Mouse (Mus musculus) MEL (cell line): Measurements from ENCODE around the gene Klhl3. TPM values are rescaled to one million over a fixed set of nuclear protein-coding genes. Genes with fewer than 3 reads are reported as not detected.

ENCODE experiments used
- DNase-seq: peaks from one replicate; pipeline ENCODE4 v3.0.0; 2011; ENCODE audit warnings: low read depth, low spot score
- H3K27ac ChIP-seq: 2 replicates; pipeline ENCODE4 v1.5.1; 2012; ENCODE audit warnings: low read depth, mild to moderate bottlenecking, control low read depth, low read length, moderate library complexity; ENCODE audit not compliant: control insufficient read depth
- H3K27me3 ChIP-seq, 2 experiments: fragments of 150-350 bp in 1 of 2; sonication (generic) in 1 of 2; 2 replicates each; pipeline ENCODE4 v1.6.1; 2012; ENCODE audit warnings: low read length in 2 of 2, mild to moderate bottlenecking in 2 of 2, improper control_type of control experiment in 1 of 2, moderate library complexity in 1 of 2; ENCODE audit not compliant: insufficient read depth in 2 of 2, control insufficient read depth in 1 of 2
- H3K36me3 ChIP-seq, 2 experiments: 2 replicates each; pipeline ENCODE4 v1.6.1; 2012 to 2014; ENCODE audit warnings: low read length in 2 of 2, improper control_type of control experiment in 1 of 2, inconsistent platforms in 1 of 2, mild to moderate bottlenecking in 1 of 2; ENCODE audit not compliant: insufficient read depth in 2 of 2, control insufficient read depth in 1 of 2
- H3K4me1 ChIP-seq, 2 experiments: fragments of 150-350 bp in 1 of 2; sonication (generic) in 1 of 2; 2 replicates each; pipeline ENCODE4 v1.6.1; 2012; ENCODE audit warnings: low read length in 2 of 2, improper control_type of control experiment in 1 of 2, mild to moderate bottlenecking in 1 of 2; ENCODE audit not compliant: insufficient read depth in 2 of 2, control insufficient read depth in 1 of 2
- H3K4me3 ChIP-seq, 2 experiments: fragments of 150-350 bp in 1 of 2; sonication (generic) in 1 of 2; 2 replicates each; pipeline ENCODE4 v1.5.1; 2012; ENCODE audit warnings: low read depth in 2 of 2, low read length in 2 of 2, mild to moderate bottlenecking in 2 of 2, moderate library complexity in 2 of 2, control low read depth in 1 of 2, improper control_type of control experiment in 1 of 2; ENCODE audit not compliant: control insufficient read depth in 1 of 2, insufficient read depth in 1 of 2
- H3K79me2 ChIP-seq: 2 replicates; pipeline ENCODE4 v1.6.1; 2012; ENCODE audit warnings: mild to moderate bottlenecking, low read length, moderate library complexity; ENCODE audit not compliant: control insufficient read depth, poor library complexity, insufficient read depth
- H3K9ac ChIP-seq: 2 replicates; pipeline ENCODE4 v1.6.1; 2012; ENCODE audit warnings: low read depth, mild to moderate bottlenecking, control low read depth, low read length, moderate library complexity; ENCODE audit not compliant: control insufficient read depth, poor library complexity, severe bottlenecking
- H3K9me3 ChIP-seq: fragments of 150-350 bp; sonication (generic); replicated peaks from 2 replicates; pipeline ENCODE4 v1.6.1; 2012; ENCODE audit warnings: mild to moderate bottlenecking, low read length, improper control_type of control experiment, moderate library complexity; ENCODE audit not compliant: insufficient read depth
- CTCF ChIP-seq, 3 experiments: IDR thresholded peaks in 2 of 3; conservative IDR thresholded peaks in 1 of 3; 2 replicates each; pipeline ENCODE4 v1.5.1; 2011 to 2012; ENCODE audit warnings: low read length in 3 of 3, low read depth in 2 of 3, mild to moderate bottlenecking in 2 of 3, improper control_type of control experiment in 1 of 3, inconsistent platforms in 1 of 3, mixed read lengths in 1 of 3, moderate library complexity in 1 of 3; ENCODE audit not compliant: control insufficient read depth in 1 of 3, insufficient read depth in 1 of 3, poor library complexity in 1 of 3, severe bottlenecking in 1 of 3
- E2F4 ChIP-seq: IDR thresholded peaks from 2 replicates; pipeline ENCODE4 v1.6.1; 2011; ENCODE audit warnings: low read depth, low read length, improper control_type of control experiment, borderline replicate concordance
- ELF1 ChIP-seq: IDR thresholded peaks from 2 replicates; pipeline ENCODE4 v1.6.1; 2014; ENCODE audit warnings: low read depth, mild to moderate bottlenecking, inconsistent platforms, low read length, improper control_type of control experiment, moderate library complexity
- EP300 ChIP-seq, 2 experiments: IDR thresholded peaks; 2 replicates each; pipeline ENCODE4 v1.6.1; 2011; ENCODE audit warnings: improper control_type of control experiment in 2 of 2, low read length in 2 of 2, low read depth in 1 of 2, mild to moderate bottlenecking in 1 of 2
- ETS1 ChIP-seq: IDR thresholded peaks from 2 replicates; pipeline ENCODE4 v1.6.1; 2012; ENCODE audit warnings: low read depth, mild to moderate bottlenecking, inconsistent platforms, low read length, improper control_type of control experiment, moderate library complexity
- HCFC1 ChIP-seq: IDR thresholded peaks from 2 replicates; pipeline ENCODE4 v1.6.1; 2012; ENCODE audit warnings: low read depth, mild to moderate bottlenecking, inconsistent platforms, low read length, improper control_type of control experiment, moderate library complexity
- JUND ChIP-seq: IDR thresholded peaks from 2 replicates; pipeline ENCODE4 v1.6.1; 2011; ENCODE audit warnings: low read depth, mild to moderate bottlenecking, improper control_type of control experiment, low read length
- KAT2A ChIP-seq: conservative IDR thresholded peaks from 2 replicates; pipeline ENCODE4 v1.6.1; 2012; ENCODE audit warnings: low read depth, low read length, improper control_type of control experiment, inconsistent platforms
- MAFK ChIP-seq: IDR thresholded peaks from 2 replicates; pipeline ENCODE4 v1.6.1; 2011; ENCODE audit warnings: low read depth, mild to moderate bottlenecking, low read length, improper control_type of control experiment, borderline replicate concordance
- MAX ChIP-seq: IDR thresholded peaks from 2 replicates; pipeline ENCODE4 v1.6.1; 2011; ENCODE audit warnings: low read length, improper control_type of control experiment
- MAZ ChIP-seq: IDR thresholded peaks from 2 replicates; pipeline ENCODE4 v1.6.1; 2012; ENCODE audit warnings: low read depth, mild to moderate bottlenecking, inconsistent platforms, low read length, improper control_type of control experiment
- MXI1 ChIP-seq: IDR thresholded peaks from 2 replicates; pipeline ENCODE4 v1.6.1; 2011; ENCODE audit warnings: mild to moderate bottlenecking, low read depth, low read length, improper control_type of control experiment
- MYB ChIP-seq: IDR thresholded peaks from 2 replicates; pipeline ENCODE4 v1.6.1; 2011; ENCODE audit warnings: mild to moderate bottlenecking, low read depth, low read length, improper control_type of control experiment
- MYC ChIP-seq: IDR thresholded peaks from 2 replicates; pipeline ENCODE4 v1.6.1; 2011; ENCODE audit warnings: low read depth, mild to moderate bottlenecking, low read length, improper control_type of control experiment, moderate library complexity
- NELFE ChIP-seq: IDR thresholded peaks from 2 replicates; pipeline ENCODE4 v1.6.1; 2011; ENCODE audit warnings: low read depth, low read length, improper control_type of control experiment
- NRF1 ChIP-seq: IDR thresholded peaks from 2 replicates; pipeline ENCODE4 v1.6.1; 2014; ENCODE audit warnings: low read depth, mild to moderate bottlenecking, inconsistent platforms, low read length, improper control_type of control experiment, moderate library complexity; ENCODE audit not compliant: poor library complexity, insufficient read depth, severe bottlenecking
- POLR2A ChIP-seq, 2 experiments: IDR thresholded peaks; 2 replicates each; pipeline ENCODE4 v1.6.1; 2011 to 2012; ENCODE audit warnings: low read length in 2 of 2, mild to moderate bottlenecking in 2 of 2, control low read depth in 1 of 2, improper control_type of control experiment in 1 of 2, low read depth in 1 of 2, moderate library complexity in 1 of 2; ENCODE audit not compliant: control insufficient read depth in 1 of 2, insufficient read depth in 1 of 2, poor library complexity in 1 of 2
- POLR2AphosphoS5 ChIP-seq: IDR thresholded peaks from 2 replicates; pipeline ENCODE4 v1.6.1; 2012; ENCODE audit warnings: low read depth, borderline replicate concordance, mild to moderate bottlenecking, inconsistent platforms, low read length, moderate library complexity, mixed read lengths
- RAD21 ChIP-seq: IDR thresholded peaks from 2 replicates; pipeline ENCODE4 v1.6.1; 2011; ENCODE audit warnings: mild to moderate bottlenecking, low read depth, low read length, improper control_type of control experiment
- SIN3A ChIP-seq: IDR thresholded peaks from 2 replicates; pipeline ENCODE4 v1.6.1; 2012; ENCODE audit warnings: low read length, improper control_type of control experiment, inconsistent platforms
- SMC3 ChIP-seq: IDR thresholded peaks from 2 replicates; pipeline ENCODE4 v1.6.1; 2011; ENCODE audit warnings: low read depth, low read length, improper control_type of control experiment
- TBP ChIP-seq: IDR thresholded peaks from 2 replicates; pipeline ENCODE4 v1.8.0; 2011; ENCODE audit warnings: low read depth, low read length, improper control_type of control experiment
- UBTF ChIP-seq: IDR thresholded peaks from 2 replicates; pipeline ENCODE4 v1.6.1; 2012; ENCODE audit warnings: low read depth, mild to moderate bottlenecking, inconsistent platforms, low read length, improper control_type of control experiment, moderate library complexity, borderline replicate concordance; ENCODE audit not compliant: insufficient read depth
- USF2 ChIP-seq, 2 experiments: IDR thresholded peaks; 2 replicates each; pipeline ENCODE4 v1.6.1; 2011 to 2012; ENCODE audit warnings: improper control_type of control experiment in 2 of 2, low read length in 2 of 2, borderline replicate concordance in 1 of 2, inconsistent platforms in 1 of 2, low read depth in 1 of 2, mild to moderate bottlenecking in 1 of 2; ENCODE audit not compliant: insufficient read depth in 1 of 2
- ZC3H11A ChIP-seq: IDR thresholded peaks from 2 replicates; pipeline ENCODE4 v1.6.1; 2012; ENCODE audit warnings: low read depth, mild to moderate bottlenecking, inconsistent platforms, low read length, improper control_type of control experiment
- ZNF384 ChIP-seq: IDR thresholded peaks from 2 replicates; pipeline ENCODE4 v1.6.1; 2012; ENCODE audit warnings: low read depth, mild to moderate bottlenecking, inconsistent platforms, low read length, improper control_type of control experiment
- polyA plus RNA-seq, 2 experiments: library from polyadenylated mRNA; stranded (reverse) in 1 of 2; unstranded in 1 of 2; fragments of >175 nt in 1 of 2; fragments of >200 nt in 1 of 2; gene quantifications; 2 replicates each; pipeline versions ENCODE4 v1.2.1 to v1.2.4; 2012; ENCODE audit warnings: low replicate concordance in 2 of 2, low read depth in 1 of 2; ENCODE audit not compliant: insufficient read length in 2 of 2, insufficient read depth in 1 of 2, missing spikeins in 1 of 2
- total RNA-seq: library from RNA; depleted of rRNA; stranded (reverse); fragments of 300-350 nt; gene quantifications from 2 replicates; pipeline ENCODE4 v1.2.3, GENCODE M21; 2012

Gene Klhl3
- total and polyA plus RNA-seq, 3 experiments, result 0.01 TPM; not detected in 2

DNA sequence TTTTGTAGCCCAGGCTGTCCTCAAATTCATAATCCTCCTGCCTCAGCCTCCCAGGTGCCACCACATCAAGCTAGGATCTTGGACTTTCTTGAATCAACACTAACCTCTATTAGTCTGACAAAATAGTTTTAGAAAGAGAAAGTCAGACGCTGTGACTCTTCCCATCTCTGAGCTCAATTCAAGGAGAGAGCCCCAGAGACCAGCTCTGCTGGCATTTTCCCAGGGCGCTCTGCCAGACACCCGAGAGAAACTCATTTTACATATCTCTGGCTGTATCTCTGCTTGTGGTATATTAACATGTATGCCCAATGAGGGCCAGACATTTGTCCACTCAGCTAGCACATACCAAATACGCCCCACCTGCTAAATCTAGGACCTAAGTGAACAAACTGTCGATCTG, 35.0 kb downstream of the Klhl3 start:
- H3K9ac ChIP-seq, result no peak overlapping the region
- no peak for DNase-seq
- no peaks in the 10 kb centered on the region for H3K4me1 ChIP-seq
- H3K36me3 ChIP-seq, result no peaks in the 10 kb centered on the region
- no peaks in the 10 kb centered on the region for H3K9me3 ChIP-seq
- H3K27ac ChIP-seq, result no peak overlapping the region
- no peaks in the 10 kb centered on the region for H3K79me2 ChIP-seq
- H3K27me3 ChIP-seq, result no peaks in the 10 kb centered on the region; a peak in 1 of 4 replicates
- H3K4me3 ChIP-seq, result no peak overlapping the region
- no peak for TF ChIP-seq JUND
- TF ChIP-seq CTCF (IDR thresholded peaks at IDR 0.05 in 2 of 3, conservative IDR thresholded peaks at IDR 0.05 in 1 of 3; ENCODE audit: control insufficient read depth in 1 of 3, insufficient read depth in 1 of 3, low read depth in 2 of 3, low read length in 3 of 3, poor library complexity in 1 of 3, severe bottlenecking in 1 of 3), result no peak
- TF ChIP-seq KAT2A, result no peak
- no peak for TF ChIP-seq MAZ
- TF ChIP-seq ETS1, result no peak
- no peak for TF ChIP-seq EP300 (IDR thresholded peaks at IDR 0.05; ENCODE audit: low read depth in 1 of 2, low read length in 2 of 2)
- TF ChIP-seq MAX, result no peak
- no peak for TF ChIP-seq SMC3
- TF ChIP-seq MAFK, result no peak
- TF ChIP-seq ELF1, result no peak
- TF ChIP-seq POLR2AphosphoS5, result no peak
- TF ChIP-seq MYB, result no peak
- TF ChIP-seq POLR2A (IDR thresholded peaks at IDR 0.05; ENCODE audit: control insufficient read depth in 1 of 2, insufficient read depth in 1 of 2, low read depth in 1 of 2, low read length in 2 of 2, poor library complexity in 1 of 2), result no peak
- no peak for TF ChIP-seq USF2 (IDR thresholded peaks at IDR 0.05; ENCODE audit: borderline replicate concordance in 1 of 2, insufficient read depth in 1 of 2, low read depth in 1 of 2, low read length in 2 of 2)
- TF ChIP-seq UBTF, result no peak
- TF ChIP-seq NRF1, result no peak
- TF ChIP-seq ZNF384, result no peak
- no peak for TF ChIP-seq ZC3H11A

DNA sequence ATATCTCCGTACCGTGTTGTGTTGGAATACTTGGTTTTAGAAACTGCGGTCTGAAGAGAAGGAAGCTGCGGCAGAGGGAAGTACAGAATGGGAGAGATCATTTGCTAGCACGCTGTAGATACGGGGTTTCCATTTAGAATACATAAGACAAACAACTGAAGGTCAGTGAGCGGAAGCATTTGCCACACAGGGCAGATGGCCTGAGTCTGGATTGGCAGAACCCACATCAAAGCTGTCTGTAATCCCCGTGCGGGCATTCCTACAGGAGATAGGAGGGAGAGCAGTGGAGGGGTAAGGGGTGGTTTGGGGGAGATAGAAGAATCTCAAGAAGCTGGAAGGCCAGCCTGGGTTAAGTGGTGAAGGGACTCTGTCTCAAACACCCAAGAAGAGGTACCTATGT, 38.5 kb downstream of the Klhl3 start:
- TF ChIP-seq E2F4, result no peak
- TF ChIP-seq HCFC1, result no peak
- no peak for TF ChIP-seq UBTF
- no peak for TF ChIP-seq ZNF384
- no peak for TF ChIP-seq SIN3A
- TF ChIP-seq MYC, result no peak
- TF ChIP-seq TBP, result no peak
- no peak for TF ChIP-seq MXI1
- no peak for TF ChIP-seq NELFE
- TF ChIP-seq JUND, result no peak
- TF ChIP-seq RAD21, result no peak

More for the DNA sequence above, 38.5 kb downstream of the Klhl3 start:
- Histone ChIP-seq H3K27me3 (no peaks in the 10 kb centered on the region; a peak in 1 of 4 replicates), H3K9me3 (no peaks in the 10 kb centered on the region), H3K79me2 (no peaks in the 10 kb centered on the region), H3K4me3 (no peak overlapping the region), H3K4me1 (no peaks in the 10 kb centered on the region), H3K36me3 (no peaks in the 10 kb centered on the region), H3K9ac (no peak overlapping the region), H3K27ac (no peak overlapping the region)
- no peak for DNase-seq
